Mouse (Mus musculus) spleen, adult 2 months (tissue): ENCODE data around the gene Fam118b. TPM values are rescaled to one million over a fixed set of nuclear protein-coding genes. Genes with fewer than 3 reads are reported as not detected.

Experiments used
- DNase-seq, 2 experiments: peaks; one replicate each; pipeline versions ENCODE4 v3.0.0 to v3.0.0-alpha.2; 2012 to 2021; ENCODE audit warnings: low spot score in 2 of 2, low read depth in 1 of 2
- H3K27ac ChIP-seq: fragments of 200-500 bp; 2 replicates; pipeline ENCODE4 v1.5.1; 2012; ENCODE audit warnings: low read length, inconsistent platforms; ENCODE audit not compliant: insufficient read depth
- H3K27me3 ChIP-seq: fragments of 200-500 bp; 2 replicates; pipeline ENCODE4 v1.6.1; 2012; ENCODE audit warnings: mild to moderate bottlenecking, moderate library complexity, low read length, inconsistent platforms; ENCODE audit not compliant: control insufficient read depth, insufficient read depth
- H3K36me3 ChIP-seq: fragments of 200-500 bp; 2 replicates; pipeline ENCODE4 v1.6.1; 2012; ENCODE audit warnings: mild to moderate bottlenecking, low read length, inconsistent platforms; ENCODE audit not compliant: control insufficient read depth, insufficient read depth
- H3K4me1 ChIP-seq: fragments of 200-500 bp; 2 replicates; pipeline ENCODE4 v1.6.1; 2011; ENCODE audit warnings: inconsistent platforms; ENCODE audit not compliant: control insufficient read depth, insufficient read depth, insufficient read length
- H3K4me3 ChIP-seq: fragments of 200-500 bp; 2 replicates; pipeline ENCODE4 v1.5.1; 2011; ENCODE audit warnings: mild to moderate bottlenecking, inconsistent platforms; ENCODE audit not compliant: insufficient read depth, insufficient read length; ENCODE audit errors: extremely low read depth
- CTCF ChIP-seq: fragments of 200-500 bp; IDR thresholded peaks from 2 replicates; pipeline ENCODE4 v1.5.1; 2011; ENCODE audit warnings: mild to moderate bottlenecking, inconsistent platforms; ENCODE audit not compliant: insufficient read depth, insufficient read length, insufficient replicate concordance; ENCODE audit errors: extremely low read depth
- POLR2A ChIP-seq: fragments of 200-500 bp; IDR thresholded peaks from 2 replicates; pipeline ENCODE4 v1.6.1; 2011; ENCODE audit warnings: low read depth, low read length, inconsistent platforms
- WGBS: fragments of 180-500 bp; shearing (Covaris S2); methylation state at CpG from one replicate; pipeline ENCODE4 v1.1.7; 2018; 5-methylcytosine and 5-hydroxymethylcytosine counted together
- polyA plus RNA-seq: library from polyadenylated mRNA; depleted of rRNA; stranded (reverse); fragments of >200 nt; gene quantifications from 2 replicates; pipeline ENCODE4 v1.2.3, GENCODE M21; 2012

The Fam118b gene
- polyA plus RNA-seq, 1 experiment: 9.6 TPM

DNA sequence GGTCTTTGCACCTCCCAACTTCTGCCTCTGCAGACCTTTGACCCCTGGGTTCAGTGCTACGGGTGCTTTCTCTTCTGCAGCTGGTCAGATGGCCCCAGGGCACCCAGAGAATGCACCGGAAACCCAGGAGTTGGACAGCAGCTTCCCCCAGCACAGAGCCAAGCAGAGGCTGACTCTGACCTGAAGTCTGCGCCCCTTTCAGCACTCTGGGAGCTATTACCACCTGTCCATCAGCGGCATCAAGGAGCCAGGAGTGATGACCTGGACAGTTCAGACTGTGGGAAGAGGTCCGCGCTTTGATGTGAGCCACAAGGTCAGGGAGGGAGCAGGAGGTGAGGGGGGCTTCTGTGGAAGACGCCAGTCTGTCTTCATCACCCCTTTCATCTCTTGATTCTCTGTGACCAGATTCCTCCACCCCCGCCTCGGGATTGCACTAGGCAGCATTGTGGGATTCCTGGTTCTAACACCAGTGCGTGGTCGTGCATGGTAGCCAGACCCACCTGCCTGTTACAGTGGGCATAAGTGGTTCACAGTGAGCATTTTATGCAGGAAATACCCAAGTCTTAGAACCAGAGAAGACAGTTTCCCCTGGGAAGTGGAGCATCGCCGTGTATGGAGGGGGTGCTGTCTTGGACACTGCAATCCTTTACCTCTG lies 15.9 kb upstream of the Fam118b start:
- WGBS: 93% methylated on average over 13 of the region's 13 CpGs
- DNase-seq: no peak
- no peak overlapping the region for H3K27ac ChIP-seq
- TF ChIP-seq CTCF: no peak
- no peak for TF ChIP-seq POLR2A
- no peaks in the 10 kb centered on the region for H3K36me3 ChIP-seq
- no peaks in the 10 kb centered on the region for H3K27me3 ChIP-seq
- H3K4me1 ChIP-seq: no peaks in the 10 kb centered on the region
- no peak overlapping the region for H3K4me3 ChIP-seq

DNA sequence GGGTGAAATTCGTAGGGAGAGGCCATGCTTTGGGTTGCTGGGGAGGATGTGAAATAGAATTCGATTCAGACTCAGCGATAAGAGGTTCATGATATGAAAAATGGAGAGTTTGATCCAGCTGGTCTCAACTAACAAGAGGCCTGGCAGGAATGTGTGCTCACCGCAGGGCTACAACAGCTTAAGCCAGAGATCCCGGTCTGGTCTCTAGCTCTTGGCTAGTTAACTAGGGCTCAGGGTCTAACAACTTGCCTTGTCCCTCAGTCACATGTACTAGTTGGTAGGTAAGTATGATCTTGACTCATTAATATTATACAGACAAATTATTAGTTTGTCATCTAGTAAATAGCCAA lies 15.2 kb upstream of the Fam118b start:
- 75% methylated on average over 5 of the region's 5 CpGs for WGBS
- peaks cover 3% of the 10 kb centered on the region; the same call in 1 of the 2 replicates for H3K36me3 ChIP-seq

DNA sequence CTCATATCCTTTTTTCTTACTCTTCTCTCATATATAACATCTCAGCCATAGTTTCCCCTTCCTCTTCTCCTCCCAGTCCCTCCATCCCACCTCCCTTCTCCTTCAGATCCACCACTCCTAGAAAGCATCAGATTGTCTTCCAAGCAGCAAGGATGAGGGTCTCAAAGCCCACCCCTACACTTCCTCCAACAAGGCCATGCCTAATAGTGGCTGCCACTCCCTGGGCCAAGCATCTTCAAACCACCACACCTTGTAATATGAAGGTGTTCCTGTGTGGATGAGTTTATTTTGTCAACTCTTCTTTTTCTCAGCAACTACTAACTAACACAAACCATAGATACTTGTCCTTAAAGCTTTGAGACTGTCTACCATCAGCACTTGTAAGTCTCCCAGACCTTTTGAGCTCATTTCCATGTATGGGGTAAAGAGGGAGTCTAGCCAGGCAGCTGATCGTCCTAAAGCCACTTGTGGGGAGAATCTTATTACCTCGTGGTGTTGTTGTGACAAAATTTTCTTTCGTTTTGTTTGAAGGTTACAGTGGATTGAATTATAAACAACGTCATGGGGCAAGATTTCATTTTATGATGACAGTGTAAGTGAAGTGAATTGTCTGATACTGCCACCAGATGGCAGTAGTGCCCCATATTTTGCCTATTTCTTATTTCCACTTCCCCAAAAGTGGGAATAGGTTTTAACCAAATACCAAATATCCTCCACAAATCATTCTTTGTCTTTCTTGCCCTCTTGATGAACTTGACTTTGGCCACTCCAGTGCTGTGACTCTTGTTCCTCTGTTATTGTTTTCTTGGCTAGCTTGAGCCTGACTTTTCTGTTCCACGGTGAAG lies 14.6 kb upstream of the Fam118b start:
- Histone ChIP-seq H3K27ac (no peak overlapping the region), H3K27me3 (no peaks in the 10 kb centered on the region), H3K36me3 (peaks cover 4% of the 10 kb centered on the region; the same call in 1 of the 2 replicates), H3K4me1 (no peaks in the 10 kb centered on the region), H3K4me3 (no peak overlapping the region)
- peak; percentile 40 to 42 for DNase-seq
- 17% methylated on average over 5 of the region's 5 CpGs for WGBS
- no peak for TF ChIP-seq POLR2A
- TF ChIP-seq CTCF: 0 out of 2 replicates have a peak, but pooled peaks have one; percentile 3

More for the DNA sequence above, 15.2 kb upstream of the Fam118b start:
- Histone ChIP-seq H3K27ac (no peak overlapping the region), H3K4me3 (no peak overlapping the region), H3K4me1 (no peaks in the 10 kb centered on the region), H3K27me3 (no peaks in the 10 kb centered on the region)
- no peak for DNase-seq
- no peak for TF ChIP-seq POLR2A

DNA sequence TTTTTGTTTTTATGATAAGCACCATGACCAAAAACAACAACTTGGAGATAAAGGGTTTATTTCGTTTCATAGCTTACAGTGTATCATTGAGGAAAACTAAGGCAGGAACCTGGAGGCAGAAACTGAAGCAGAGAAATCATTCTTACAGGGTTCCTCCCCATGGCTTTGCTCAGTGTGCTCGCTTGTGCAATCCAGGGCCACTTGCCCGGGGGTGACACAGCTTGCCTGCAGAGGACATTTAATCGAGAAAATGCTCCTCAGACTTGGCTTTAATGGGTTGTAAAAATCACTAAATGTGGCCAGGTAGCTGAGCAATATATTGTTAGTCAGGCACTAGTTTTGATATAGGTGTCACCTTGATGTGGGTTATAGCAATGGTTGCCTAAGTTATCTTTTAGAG lies 10.8 kb upstream of the Fam118b start:
- Histone ChIP-seq H3K4me3 (no peak overlapping the region), H3K27ac (no peak overlapping the region), H3K36me3 (peaks cover 21% of the 10 kb centered on the region), H3K27me3 (no peaks in the 10 kb centered on the region), H3K4me1 (no peaks in the 10 kb centered on the region)
- WGBS: 86% methylated on average over 4 of the region's 4 CpGs
- no peak for TF ChIP-seq POLR2A
- no peak for TF ChIP-seq CTCF
- no peak for DNase-seq

DNA sequence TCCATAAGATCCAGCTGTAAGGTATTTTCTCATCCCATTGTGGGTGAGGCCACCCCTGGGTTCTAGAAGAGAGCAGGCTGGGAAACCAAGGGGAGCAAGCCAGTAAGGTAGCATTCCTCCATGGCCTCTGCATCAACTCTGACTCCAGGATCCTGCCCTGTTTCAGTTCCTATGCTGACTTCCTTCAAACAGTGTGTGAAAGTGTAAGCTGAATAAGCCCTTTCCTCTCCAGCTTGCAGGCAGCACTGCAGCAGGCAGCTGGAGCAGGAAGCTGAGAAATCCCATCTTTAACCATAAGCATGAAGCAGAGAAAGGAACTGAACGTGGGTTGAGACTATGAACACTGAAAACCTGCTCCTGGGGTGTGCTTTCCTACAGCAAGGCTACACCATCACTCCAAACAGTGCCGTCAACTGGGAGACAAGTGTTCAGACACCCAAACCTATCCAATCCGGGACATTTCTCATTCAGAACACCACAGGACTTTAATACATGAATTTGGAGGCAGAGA lies 10.3 kb upstream of the Fam118b start:
- WGBS: 75% methylated on average over 3 of the region's 3 CpGs
- no peak overlapping the region for H3K27ac ChIP-seq

DNA sequence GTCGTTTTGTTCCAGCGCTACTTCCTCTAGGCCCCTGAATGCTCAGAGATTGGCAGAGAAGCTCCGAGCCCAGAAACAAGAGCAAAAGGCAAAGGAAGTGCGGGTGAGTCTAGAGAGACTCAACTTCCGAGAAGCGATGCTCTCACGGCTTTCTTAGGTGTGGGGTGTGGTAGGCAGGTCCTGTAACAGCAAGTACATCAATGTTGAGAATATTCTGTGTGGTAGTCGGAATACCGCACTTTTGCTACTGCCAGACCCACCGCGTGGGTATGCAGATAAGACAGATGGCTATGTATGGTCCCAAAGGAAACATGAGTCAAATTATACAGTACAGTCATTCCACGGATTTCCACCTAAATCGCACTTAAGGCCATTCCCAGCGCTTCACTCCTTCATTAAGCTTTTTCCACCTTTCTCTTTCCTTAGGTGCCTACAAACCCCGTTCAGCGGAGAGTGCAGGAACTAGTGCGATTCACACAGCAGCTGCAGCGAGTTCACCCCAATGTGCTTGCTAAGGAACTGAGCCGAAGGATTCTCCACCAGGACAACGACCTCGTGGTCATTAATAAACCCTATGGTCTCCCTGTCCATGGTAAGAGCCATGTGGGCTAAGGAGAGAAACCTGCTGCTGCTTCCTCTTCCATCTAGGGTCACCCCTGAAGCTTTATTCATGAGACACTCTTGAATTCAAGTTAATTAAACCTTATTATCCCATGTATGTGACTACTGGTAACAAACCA lies 541 bp upstream of the Fam118b start:
- WGBS: 3% methylated on average over 21 of the region's 21 CpGs
- H3K36me3 ChIP-seq: peaks cover 20% of the 10 kb centered on the region
- H3K4me3 ChIP-seq: peak overlapping the region; percentile 97
- peak overlapping the region; percentile 58; the same call in 1 of the 2 replicates for H3K27ac ChIP-seq
- H3K27me3 ChIP-seq: no peaks in the 10 kb centered on the region
- no peak for DNase-seq
- TF ChIP-seq CTCF: no peak
- no peak for TF ChIP-seq POLR2A
- peaks cover 5% of the 10 kb centered on the region for H3K4me1 ChIP-seq

More for the DNA sequence above, 10.3 kb upstream of the Fam118b start:
- DNase-seq: no peak
- H3K27me3 ChIP-seq: no peaks in the 10 kb centered on the region
- H3K4me3 ChIP-seq: no peak overlapping the region
- TF ChIP-seq CTCF (no peak), POLR2A (no peak)
- peaks cover 26% of the 10 kb centered on the region for H3K36me3 ChIP-seq
- H3K4me1 ChIP-seq: no peaks in the 10 kb centered on the region
